Mouse (Mus musculus) spleen, adult 2 months (tissue): Measurements from ENCODE around the gene 1810010H24Rik.

ENCODE experiments used
- CTCF ChIP-seq: fragments of 200-500 bp; IDR thresholded peaks from 2 replicates; pipeline ENCODE4 v1.5.1; 2011; ENCODE audit warnings: mild to moderate bottlenecking, inconsistent platforms; ENCODE audit not compliant: insufficient read depth, insufficient read length, insufficient replicate concordance; ENCODE audit errors: extremely low read depth
- POLR2A ChIP-seq: fragments of 200-500 bp; IDR thresholded peaks from 2 replicates; pipeline ENCODE4 v1.6.1; 2011; ENCODE audit warnings: low read depth, low read length, inconsistent platforms

DNA sequence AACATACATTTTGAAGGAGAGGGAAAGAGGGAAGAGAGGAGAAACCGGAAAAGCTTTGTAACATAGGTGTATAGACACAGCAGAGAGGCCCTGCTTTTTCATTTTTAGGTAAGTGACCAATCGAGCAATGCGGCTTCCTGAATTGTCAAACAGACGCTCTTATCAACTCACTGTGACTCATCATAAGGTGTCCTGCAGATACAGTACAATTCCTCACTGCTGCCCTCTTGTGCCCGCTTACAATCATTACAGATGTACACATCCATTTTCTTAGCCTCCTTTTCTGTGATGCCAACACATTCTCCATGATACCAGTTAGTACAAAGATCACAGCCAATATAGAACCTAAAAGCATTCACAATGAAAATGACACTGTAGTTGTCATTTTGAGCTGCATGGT is 18.8 kb downstream of the 1810010H24Rik start:
- TF ChIP-seq POLR2A = no peak
- TF ChIP-seq CTCF = no peak
